Mouse (Mus musculus) limb, embryonic 15.5 days (tissue): Measurements from ENCODE around the gene Mylk4. TPM values are rescaled to one million over a fixed set of nuclear protein-coding genes. Genes with fewer than 3 reads are reported as not detected.
A peak's percentile ranks its signal among the peaks of the same experiment; 100 is the strongest.

ENCODE experiments used
- ATAC-seq: fragments of 200-750 bp; cut with Nextera tagmentation; 2 replicates; pipeline ENCODE4 v1.8.0; 2017; ENCODE audit warnings: low read depth, moderate TSS enrichment; ENCODE audit not compliant: insufficient number of reproducible peaks, low FRiP score, low TSS enrichment
- H3K27ac ChIP-seq: fragments of 300-500 bp; sonication (generic); 2 replicates; pipeline ENCODE4 v1.5.1; 2015; ENCODE audit warnings: moderate library complexity, mild to moderate bottlenecking, inconsistent platforms
- H3K27me3 ChIP-seq: fragments of 300-500 bp; sonication (generic); 2 replicates; pipeline ENCODE4 v1.6.1; 2015; ENCODE audit warnings: inconsistent platforms
- H3K36me3 ChIP-seq: fragments of 300-500 bp; sonication (generic); 2 replicates; pipeline ENCODE4 v1.6.1; 2015; ENCODE audit warnings: inconsistent platforms
- H3K4me1 ChIP-seq: fragments of 300-500 bp; sonication (generic); 2 replicates; pipeline ENCODE4 v1.6.1; 2015; ENCODE audit warnings: inconsistent platforms
- H3K4me2 ChIP-seq: fragments of 300-500 bp; sonication (generic); 2 replicates; pipeline ENCODE4 v1.6.1; 2015; ENCODE audit warnings: mild to moderate bottlenecking, inconsistent platforms
- H3K4me3 ChIP-seq: fragments of 300-500 bp; sonication (generic); 2 replicates; pipeline ENCODE4 v1.5.1; 2015; ENCODE audit warnings: mild to moderate bottlenecking, inconsistent platforms
- H3K9ac ChIP-seq: fragments of 300-500 bp; sonication (generic); 2 replicates; pipeline ENCODE4 v1.6.1; 2015; ENCODE audit warnings: inconsistent platforms
- H3K9me3 ChIP-seq: fragments of 300-500 bp; sonication (generic); 2 replicates; pipeline ENCODE4 v1.6.1; 2016; ENCODE audit warnings: inconsistent platforms
- WGBS: fragments of 180-500 bp; shearing (Covaris S2); methylation state at CpG from one replicate; pipeline ENCODE4 v1.1.7; 2015; 5-methylcytosine and 5-hydroxymethylcytosine counted together
- polyA plus RNA-seq: library from polyadenylated mRNA; unstranded; fragments of >200 nt; fragmentation: Nextera tagmentation; extraction: Ambion mirVana; gene quantifications from 2 replicates; pipeline ENCODE4 v1.2.1, GENCODE M21; 2015

Mylk4 gene
- polyA plus RNA-seq, 1 experiment from 2014 or later, result 5.5 TPM

DNA sequence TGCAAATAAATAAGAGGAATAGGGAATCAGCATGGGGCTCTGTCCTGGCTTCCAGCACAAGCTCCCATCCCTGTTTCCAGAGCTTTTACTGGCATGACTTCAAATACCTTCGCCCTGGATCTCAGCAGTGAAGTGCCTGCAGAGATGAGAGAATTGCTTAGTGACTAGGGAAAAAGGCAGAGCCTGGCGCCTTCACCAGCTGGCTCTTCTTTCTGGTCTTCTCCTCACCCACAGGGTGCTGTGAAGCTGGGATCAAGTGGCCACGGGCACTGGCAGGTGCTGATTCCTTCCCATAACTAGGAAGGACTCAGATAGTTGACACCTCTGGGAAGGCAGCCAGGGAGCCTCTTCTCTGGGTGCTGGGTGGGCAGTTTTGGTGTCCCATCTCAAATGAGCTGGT, 115.5 kb downstream of the Mylk4 start:
- Histone ChIP-seq H3K27me3 (0 out of 2 replicates have a peak, but pooled peaks cover 5% of the 10 kb centered on the region), H3K36me3 (no peaks in the 10 kb centered on the region)
- 62% methylated on average over 3 of the region's 3 CpGs for WGBS

DNA sequence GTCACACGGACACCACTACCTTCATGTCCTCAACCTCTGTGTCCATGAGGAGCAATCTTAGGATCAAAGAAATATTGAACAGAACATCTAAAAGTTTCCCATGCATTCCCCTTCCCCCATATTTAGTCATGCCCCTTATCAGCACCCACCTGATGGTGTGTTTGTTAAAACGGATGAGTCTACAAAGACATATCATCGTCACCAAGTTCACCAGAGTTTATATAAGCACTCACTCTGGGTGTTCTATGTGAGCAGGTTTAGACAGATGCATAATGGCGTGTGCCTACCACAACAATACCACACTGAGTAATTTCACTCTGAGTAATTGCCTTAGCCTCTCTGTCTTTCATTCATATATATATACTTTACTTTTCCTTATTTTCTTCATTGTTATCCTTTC, 116.4 kb downstream of the Mylk4 start:
- Histone ChIP-seq H3K36me3 (no peaks in the 10 kb centered on the region), H3K27ac (no peak overlapping the region), H3K4me2 (no peak overlapping the region), H3K4me1 (no peaks in the 10 kb centered on the region), H3K9ac (no peak overlapping the region), H3K4me3 (no peak overlapping the region), H3K27me3 (0 out of 2 replicates have a peak, but pooled peaks cover 5% of the 10 kb centered on the region), H3K9me3 (no peaks in the 10 kb centered on the region)
- 83% methylated on average over 4 of the region's 4 CpGs for WGBS
- ATAC-seq, result no peak

More for the DNA sequence above, 115.5 kb downstream of the Mylk4 start:
- Histone ChIP-seq H3K4me3 (no peak overlapping the region), H3K4me1 (no peaks in the 10 kb centered on the region), H3K9ac (no peak overlapping the region), H3K4me2 (no peak overlapping the region), H3K27ac (no peak overlapping the region), H3K9me3 (no peaks in the 10 kb centered on the region)
- no peak for ATAC-seq

- Histone ChIP-seq H3K4me2 (no peak overlapping the region), H3K9me3 (no peaks in the 10 kb centered on the region), H3K4me1 (peaks cover 7% of the 10 kb centered on the region), H3K4me3 (no peak overlapping the region), H3K27ac (no peak overlapping the region), H3K27me3 (0 out of 2 replicates have a peak, but pooled peaks cover 5% of the 10 kb centered on the region), H3K9ac (no peak overlapping the region), H3K36me3 (no peaks in the 10 kb centered on the region)
- WGBS, result 58% methylated on average over 3 of the region's 3 CpGs
- ATAC-seq, result no peak
Measured at GRCm38 (mm10) chr13:32662041-32662440, 121.7 kb downstream of the Mylk4 start.

GRCm38 (mm10) chr13:32660294-32660693, 123.5 kb downstream of the Mylk4 start:
- WGBS, result 21% methylated on average over 4 of the region's 4 CpGs
- Histone ChIP-seq H3K9ac (no peak overlapping the region), H3K27me3 (no peaks in the 10 kb centered on the region), H3K9me3 (no peaks in the 10 kb centered on the region), H3K36me3 (no peaks in the 10 kb centered on the region), H3K4me2 (no peak overlapping the region), H3K4me1 (peaks cover 7% of the 10 kb centered on the region), H3K27ac (no peak overlapping the region), H3K4me3 (no peak overlapping the region)
- ATAC-seq, result no peak

DNA sequence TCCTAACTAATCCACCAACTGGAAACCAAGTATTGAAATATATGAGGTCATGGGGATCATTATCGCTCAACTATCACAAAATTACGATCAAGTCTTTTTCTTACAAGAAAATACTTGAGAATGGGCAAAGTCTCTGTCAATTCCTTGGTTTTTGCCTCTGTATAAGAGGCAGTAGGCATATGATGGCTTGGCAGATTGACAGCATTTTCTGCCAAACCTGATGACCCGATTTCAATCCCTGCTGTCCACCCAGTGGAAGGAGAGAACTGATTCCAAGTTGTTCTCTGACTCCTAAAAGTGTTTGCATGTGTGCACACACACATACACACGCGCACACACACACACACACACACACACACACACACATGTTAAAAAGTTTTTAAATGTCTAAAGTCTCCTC, 124.5 kb downstream of the Mylk4 start:
- no peak overlapping the region for H3K4me3 ChIP-seq
- no peaks in the 10 kb centered on the region for H3K36me3 ChIP-seq
- H3K9ac ChIP-seq, result no peak overlapping the region
- H3K4me1 ChIP-seq, result peaks cover 7% of the 10 kb centered on the region
- peak overlapping the region; percentile 27; the same call in 1 of the 2 replicates for H3K27ac ChIP-seq
- H3K9me3 ChIP-seq, result no peaks in the 10 kb centered on the region
- no peak for ATAC-seq
- WGBS, result 85% methylated on average over 5 of the region's 5 CpGs
- no peaks in the 10 kb centered on the region for H3K27me3 ChIP-seq
- no peak overlapping the region for H3K4me2 ChIP-seq

DNA sequence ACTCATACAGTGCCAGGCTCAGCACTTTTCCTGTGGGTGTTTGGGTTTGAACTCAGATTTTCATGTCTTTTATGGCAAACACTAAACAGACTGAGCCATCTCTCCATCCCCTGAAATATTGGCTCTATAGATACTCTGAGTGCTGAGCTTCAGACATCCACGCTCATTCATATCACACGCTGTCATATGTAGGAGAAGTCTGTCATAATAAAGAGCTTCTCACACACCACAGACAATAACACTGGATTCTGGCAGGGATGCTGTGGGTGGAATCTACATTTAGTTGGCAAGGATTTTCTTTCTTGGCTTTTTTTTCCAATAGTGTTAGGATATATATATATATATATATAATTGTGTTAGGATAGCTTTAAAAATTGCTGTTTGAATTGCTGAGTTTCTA, 126.2 kb downstream of the Mylk4 start:
- ATAC-seq, result no peak
- H3K9ac ChIP-seq, result no peak overlapping the region
- no peak overlapping the region for H3K4me3 ChIP-seq
- no peak overlapping the region for H3K4me2 ChIP-seq
- no peaks in the 10 kb centered on the region for H3K27me3 ChIP-seq
- H3K36me3 ChIP-seq, result no peaks in the 10 kb centered on the region
- no peak overlapping the region for H3K27ac ChIP-seq
- H3K4me1 ChIP-seq, result peaks cover 7% of the 10 kb centered on the region
- WGBS, result 96% methylated on average over 2 of the region's 2 CpGs
- no peaks in the 10 kb centered on the region for H3K9me3 ChIP-seq

Other genes with a start within 250 kb of the Mylk4 start
- 26.2 and 29.0 TPM in 2 replicates for gene Wrnip1, start 18.1 kb upstream of the Mylk4 start, polyA plus RNA-seq
- gene D930007J09Rik, start 18.9 kb upstream of the Mylk4 start, polyA plus RNA-seq, result not detected in 2 replicates
- 35.2 and 40.8 TPM in 2 replicates for gene Serpinb1a, start 67.2 kb upstream of the Mylk4 start, polyA plus RNA-seq
- gene Serpinb1c, start 114.3 kb upstream of the Mylk4 start, polyA plus RNA-seq, result 0.19 TPM in 1 of 2 replicates, not detected in the other
- 1.8 and 1.9 TPM in 2 replicates for gene Serpinb6b, start 181.3 kb upstream of the Mylk4 start, polyA plus RNA-seq
- 3.9 and 4.5 TPM in 2 replicates for gene Serpinb9, start 219.3 kb upstream of the Mylk4 start, polyA plus RNA-seq
- 0.49 and 0.62 TPM in 2 replicates for gene Serpinb9b, start 243.5 kb upstream of the Mylk4 start, polyA plus RNA-seq